26 mouse cellular contexts compared by ENCODE assay signal in genomic region chr2:28995436-28995835, GRCm38 (mm10). TPM values are rescaled to one million over a fixed set of nuclear protein-coding genes. Genes with fewer than 3 reads are reported as not detected.
DNase-seq lines count a peak whose midpoint lies in the region; ATAC-seq and TF ChIP-seq lines count a peak whose summit lies in the region.
"Had no signal": no experiment of that assay in that cellular context is flagged by ENCODE, and none has a peak within 500 bp of the region (broad histone marks: within the 10 kb centered on the region; RNA-seq: fewer than 3 reads in every experiment).

No protein-coding gene starts in this region.

- H3K9me3 ChIP-seq in midbrain, embryonic 10.5 days (replicated peaks): no peaks in the 10 kb centered on the region
- no peaks in the 10 kb centered on the region for H3K9me3 ChIP-seq in midbrain, embryonic 15.5 days
- no peaks in the 10 kb centered on the region for H3K9me3 ChIP-seq in midbrain, embryonic 14.5 days (ENCODE audit: control insufficient read depth, low read length)
- H3K9me3 ChIP-seq in stomach, postnatal 0 days (ENCODE audit: control insufficient read depth, low read length): no peaks in the 10 kb centered on the region
- H3K9me3 ChIP-seq: limb, embryonic 12.5 days; stomach, embryonic 15.5 days had no signal

- no peak for ATAC-seq in midbrain, embryonic 15.5 days (replicated peaks)
- ATAC-seq in midbrain, embryonic 14.5 days (ENCODE audit: low FRiP score, low TSS enrichment): no peak
- ATAC-seq in stomach, postnatal 0 days (ENCODE audit: low FRiP score, low TSS enrichment): no peak
- ATAC-seq in erythroid progenitor cell, adult 5-6 weeks (replicated peaks; ENCODE audit: low FRiP score, poor library complexity, severe bottlenecking): no peak
- ATAC-seq: liver, postnatal 0 days; lung, postnatal 0 days had no signal

- H3K9ac ChIP-seq in midbrain, embryonic 15.5 days: no peak overlapping the region
- H3K9ac ChIP-seq in midbrain, embryonic 14.5 days (replicated peaks; ENCODE audit: low read length): no peak overlapping the region
- H3K9ac ChIP-seq in stomach, postnatal 0 days (ENCODE audit: low read length): no peak overlapping the region
- H3K9ac ChIP-seq: embryonic facial prominence, embryonic 12.5 days; forebrain, embryonic 12.5 days; limb, embryonic 12.5 days; liver, postnatal 0 days; stomach, embryonic 15.5 days had no signal

- no peaks in the 10 kb centered on the region for H3K36me3 ChIP-seq in midbrain, embryonic 10.5 days
- H3K36me3 ChIP-seq in midbrain, embryonic 15.5 days (replicated peaks): no peaks in the 10 kb centered on the region
- H3K36me3 ChIP-seq in midbrain, embryonic 14.5 days (ENCODE audit: control insufficient read depth, insufficient read depth, low read length): no peaks in the 10 kb centered on the region
- H3K36me3 ChIP-seq in stomach, postnatal 0 days (ENCODE audit: control insufficient read depth, insufficient read depth, low read length): no peaks in the 10 kb centered on the region
- H3K36me3 ChIP-seq: embryonic facial prominence, embryonic 12.5 days; forebrain, embryonic 12.5 days; limb, embryonic 12.5 days; stomach, embryonic 15.5 days had no signal

- H3K4me3 ChIP-seq in midbrain, embryonic 10.5 days: no peak overlapping the region
- no peak overlapping the region for H3K4me3 ChIP-seq in midbrain, embryonic 15.5 days
- no peak overlapping the region for H3K4me3 ChIP-seq in midbrain, embryonic 14.5 days (replicated peaks; ENCODE audit: low read depth, low read length)
- no peak overlapping the region for H3K4me3 ChIP-seq in stomach, postnatal 0 days (ENCODE audit: low read depth, low read length)
- H3K4me3 ChIP-seq: embryonic facial prominence, embryonic 12.5 days; forebrain, embryonic 12.5 days; limb, embryonic 12.5 days; stomach, embryonic 15.5 days had no signal

- no peak for TF ChIP-seq EP300 in stomach, postnatal 0 days (optimal IDR thresholded peaks at IDR 0.05)

- WGBS in midbrain, embryonic 10.5 days: 47% methylated on average over 4 of the region's 4 CpGs
- WGBS in midbrain, embryonic 15.5 days: 29% methylated on average over 4 of the region's 4 CpGs
- whole genome bisulfite sequencing in midbrain, embryonic 14.5 days: 23% methylated on average over 4 of the region's 4 CpGs
- WGBS in stomach, postnatal 0 days: 63% methylated on average over 4 of the region's 4 CpGs

- H3K27ac ChIP-seq in midbrain, embryonic 10.5 days (replicated peaks): 0 out of 2 replicates have a peak overlapping the region, but pooled peaks have one; percentile 33
- no peak overlapping the region for H3K27ac ChIP-seq in midbrain, embryonic 15.5 days
- H3K27ac ChIP-seq in midbrain, embryonic 14.5 days (replicated peaks; ENCODE audit: low read depth, low read length): peak overlapping the region; percentile 52; the same call in 1 of the 2 replicates
- H3K27ac ChIP-seq in stomach, postnatal 0 days (replicated peaks): no peak overlapping the region
- H3K27ac ChIP-seq: embryonic facial prominence, embryonic 12.5 days; forebrain, embryonic 12.5 days; kidney, postnatal 0 days; limb, embryonic 12.5 days; macrophage; stomach, embryonic 15.5 days had no signal

- no peak overlapping the region for H3K4me2 ChIP-seq in midbrain, embryonic 15.5 days
- H3K4me2 ChIP-seq in midbrain, embryonic 14.5 days (ENCODE audit: low read length): no peak overlapping the region
- H3K4me2 ChIP-seq in stomach, postnatal 0 days (replicated peaks; ENCODE audit: low read depth): no peak overlapping the region
- H3K4me2 ChIP-seq: embryonic facial prominence, embryonic 12.5 days; forebrain, embryonic 12.5 days; limb, embryonic 12.5 days; liver, embryonic 11.5 days; stomach, embryonic 15.5 days had no signal

- H3K4me1 ChIP-seq in midbrain, embryonic 10.5 days: peaks cover 26% of the 10 kb centered on the region
- peaks cover 20% of the 10 kb centered on the region for H3K4me1 ChIP-seq in midbrain, embryonic 15.5 days
- H3K4me1 ChIP-seq in midbrain, embryonic 14.5 days (ENCODE audit: control insufficient read depth, insufficient read depth, low read length): peaks cover 26% of the 10 kb centered on the region
- H3K4me1 ChIP-seq in stomach, postnatal 0 days (replicated peaks; ENCODE audit: control insufficient read depth, insufficient read depth): no peaks in the 10 kb centered on the region
- H3K4me1 ChIP-seq: embryonic facial prominence, embryonic 12.5 days; limb, embryonic 12.5 days; stomach, embryonic 15.5 days had no signal

- TF ChIP-seq CTCF in stomach, postnatal 0 days (IDR thresholded peaks at IDR 0.05; ENCODE audit: low read depth): no peak

- peak; percentile 54 to 69 for DNase-seq in cerebellum, postnatal 10 days
- DNase-seq in cerebellum, adult 9-11 months: no peak
- DNase-seq in midbrain, embryonic 10.5 days (ENCODE audit: low spot score): no peak
- no peak for DNase-seq in midbrain, embryonic 14.5 days
- DNase-seq in stomach, postnatal 0 days (ENCODE audit: low spot score): no peak
- DNase-seq: adrenal gland, postnatal 25 days; cerebellum, postnatal 25 days; kidney, adult 11 months; liver, postnatal 0 days; right cerebral cortex, adult 18-20 months; right cerebral cortex, postnatal 4 days; thymus, adult 18-20 months; thymus, postnatal 36 days had no signal

- peaks cover 49% of the 10 kb centered on the region for H3K27me3 ChIP-seq in midbrain, embryonic 10.5 days (ENCODE audit: low read depth, poor library complexity, severe bottlenecking)
- H3K27me3 ChIP-seq in midbrain, embryonic 15.5 days (replicated peaks): 0 out of 2 replicates have a peak, but pooled peaks cover 2% of the 10 kb centered on the region
- H3K27me3 ChIP-seq in midbrain, embryonic 14.5 days (ENCODE audit: control insufficient read depth, insufficient read depth, low read length): no peaks in the 10 kb centered on the region
- no peaks in the 10 kb centered on the region for H3K27me3 ChIP-seq in stomach, postnatal 0 days (ENCODE audit: control insufficient read depth, insufficient read depth, low read length)
- H3K27me3 ChIP-seq: stomach, embryonic 15.5 days had no signal

RNA-seq across cellular contexts. Expression of gene Cfap77, which starts 59.4 kb away (rescaled TPM):
- polyA plus RNA-seq in midbrain, embryonic 10.5 days (2016; fragmentation: Nextera tagmentation; extraction: Ambion mirVana): 1.0 and 2.4 TPM in 2 replicates
- polyA plus RNA-seq in midbrain, embryonic 15.5 days (2015; fragmentation: Nextera tagmentation; extraction: Ambion mirVana): 0.82 and 1.3 TPM in 2 replicates
- polyA plus RNA-seq in midbrain, embryonic 14.5 days (2014; fragmentation: Nextera tagmentation; extraction: Ambion mirVana): 1.1 and 1.3 TPM in 2 replicates
- polyA plus RNA-seq in stomach, postnatal 0 days (2015; fragmentation: Nextera tagmentation; extraction: Ambion mirVana): 0.11 and 0.15 TPM in 2 replicates
- total RNA-seq in erythroid progenitor cell, adult 5-6 weeks (2015; ENCODE audit: low replicate concordance): not detected in 2 replicates
- not detected in 2 replicates for total RNA-seq in erythroid progenitor cell, adult 5-6 weeks (2017; ENCODE audit: low replicate concordance)
- total RNA-seq: gastrocnemius, adult 18-20 months; heart, adult 8-10 months; heart, postnatal 25 days had no signal
- polyA plus RNA-seq: macrophage had no signal

Comparison
In these comparisons a context has a peak if more than half of its experiments do, and no peak if none do; other contexts are left out.
1. DNase-seq: peak in cerebellum, postnatal 10 days (2 of 2); none in cerebellum, adult 9-11 months (single experiment), midbrain, embryonic 10.5 days (single experiment), midbrain, embryonic 14.5 days (single experiment) and stomach, postnatal 0 days (single experiment).
2. H3K27ac ChIP-seq: peak in midbrain, embryonic 10.5 days (single experiment) and midbrain, embryonic 14.5 days (single experiment); none in midbrain, embryonic 15.5 days (single experiment) and stomach, postnatal 0 days (single experiment).